In the genomic region with DNA sequence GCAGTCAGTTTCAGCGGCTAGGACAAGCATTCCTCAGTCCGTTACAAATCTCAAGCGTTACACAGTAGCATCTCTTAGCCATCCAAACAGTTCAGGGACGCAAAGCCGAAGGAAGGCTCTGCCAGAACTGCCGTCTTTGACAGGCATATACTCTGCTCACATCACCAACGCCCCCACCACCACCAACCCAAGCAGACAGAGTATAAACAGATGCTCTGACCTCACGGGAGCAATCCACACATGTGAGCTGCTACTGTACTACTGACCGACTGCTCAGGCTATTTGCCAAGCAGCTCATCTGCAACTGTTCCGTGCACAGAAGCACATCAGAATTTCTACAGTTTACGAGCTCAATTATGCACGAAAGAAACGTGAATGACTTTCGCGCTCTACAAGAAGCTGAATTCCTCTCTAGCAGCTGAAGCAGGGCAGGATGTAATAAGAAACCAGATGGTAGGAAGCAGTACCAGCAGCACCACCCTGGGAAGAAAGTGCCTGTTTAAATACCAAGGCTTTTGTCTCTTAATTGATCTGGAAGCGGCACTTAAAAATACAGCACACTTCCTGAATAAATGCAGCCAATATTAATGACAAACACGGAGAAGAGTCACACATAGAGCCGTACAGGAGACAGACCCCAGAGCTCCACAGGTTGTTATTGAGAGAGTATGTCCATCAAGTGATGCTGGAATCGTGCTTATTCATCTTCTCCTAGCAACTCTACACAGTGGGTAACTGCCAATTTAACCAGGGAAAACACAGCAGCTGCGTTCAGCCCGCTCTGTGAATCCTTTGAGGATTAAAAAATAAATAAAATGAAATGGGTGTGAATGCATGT, we compare ENCODE assay signal across 8 mouse cellular contexts. TPM values are rescaled to one million over a fixed set of nuclear protein-coding genes. Genes with fewer than 3 reads are reported as not detected.
A peak's percentile ranks its signal among the peaks of the same experiment; 100 is the strongest.
DNase-seq lines count a peak whose midpoint lies in the region; ATAC-seq lines count a peak whose summit lies in the region.

A gene (minus strand): TSS at position 598 of the 838 bp plus-strand sequence.

- peak within 1 kb of the TSS; percentile 16; the same call in 1 of the 2 replicates for H3K4me2 ChIP-seq in liver, embryonic 12.5 days

- no peak within 1 kb of the TSS for H3K27ac ChIP-seq in liver, embryonic 12.5 days

- ATAC-seq in frontal cortex, adult (ENCODE audit: low TSS enrichment): peak; percentile 79
- no peak for ATAC-seq in liver, embryonic 12.5 days

- no peaks in the 10 kb centered on the region for H3K36me3 ChIP-seq in liver, embryonic 12.5 days

- H3K27me3 ChIP-seq in liver, embryonic 12.5 days (replicated peaks): no peaks in the 10 kb centered on the region

- no peak for DNase-seq in adrenal gland, adult 18-20 months (ENCODE audit: low spot score in 2 of 2)
- DNase-seq in adrenal gland, adult (ENCODE audit: inconsistent age in 2 of 2, low spot score in 1 of 2): no peak
- no peak for DNase-seq in adrenal gland, postnatal 36 days
- peak; percentile 7 for DNase-seq in kidney, postnatal 10 days
- DNase-seq in right cerebral cortex, postnatal 25 days: peak; percentile 64
- DNase-seq in spleen, adult 12 weeks (ENCODE audit: low spot score): no peak

- no peak within 1 kb of the TSS for H3K9ac ChIP-seq in liver, embryonic 12.5 days

- no peaks in the 10 kb centered on the region for H3K9me3 ChIP-seq in liver, embryonic 12.5 days (replicated peaks)

- no peak within 1 kb of the TSS for H3K4me3 ChIP-seq in liver, embryonic 12.5 days

- no peaks in the 10 kb centered on the region for H3K4me1 ChIP-seq in liver, embryonic 12.5 days

- 44% methylated on average over 21 of the region's 21 CpGs for WGBS in liver, embryonic 12.5 days (ENCODE audit: insufficient replicate concordance)

RNA-seq across cellular contexts. Expression of the gene that starts here (rescaled TPM):
- 10 to 100 TPM; 15.0 to 16.4 TPM for total RNA-seq in adrenal gland, adult 18-20 months (2021)
- 10 to 100 TPM; 13.0 to 23.8 TPM for total RNA-seq in adrenal gland, postnatal 36 days (2021)
- polyA plus RNA-seq in liver, embryonic 12.5 days (2016; fragmentation: Nextera tagmentation; extraction: Ambion mirVana): 9.5 and 10.7 TPM in 2 replicates

Comparison
In these comparisons a context has a peak if more than half of its experiments do, and no peak if none do; other contexts are left out.
1. DNase-seq: peak in kidney, postnatal 10 days (single experiment) and right cerebral cortex, postnatal 25 days (single experiment); none in adrenal gland, adult 18-20 months (0 of 2), adrenal gland, adult (0 of 2), adrenal gland, postnatal 36 days (0 of 2) and spleen, adult 12 weeks (single experiment).